Mouse (Mus musculus) limb, embryonic 14.5 days (tissue): ENCODE measurements at regions not wholly inside any gene's neighbourhood (a gene's known extent, or its start where the extent isn't known, plus 50 kb on each side); places are given as distances from the start of the nearest gene placed in this dataset.

ENCODE experiments used
- ATAC-seq: fragments of 200-750 bp; cut with Nextera tagmentation; 2 replicates; pipeline ENCODE4 v1.8.0; 2017; ENCODE audit warnings: low read depth, moderate number of reproducible peaks, moderate TSS enrichment; ENCODE audit not compliant: low FRiP score
- DNase-seq: peaks from one replicate; pipeline ENCODE4 v3.0.0-alpha.2; 2015; ENCODE audit warnings: low spot score
- H3K27ac ChIP-seq: fragments of 300-500 bp; sonication (generic); replicated peaks from 2 replicates; pipeline ENCODE4 v1.5.1; 2014; ENCODE audit warnings: low read depth, mild to moderate bottlenecking, low read length, moderate library complexity, mixed read lengths
- H3K27me3 ChIP-seq: fragments of 300-500 bp; sonication (generic); 2 replicates; pipeline ENCODE4 v1.6.1; 2014; ENCODE audit warnings: low read length, mixed read lengths; ENCODE audit not compliant: control insufficient read depth, insufficient read depth
- H3K36me3 ChIP-seq: fragments of 300-500 bp; sonication (generic); 2 replicates; pipeline ENCODE4 v1.6.1; 2014; ENCODE audit warnings: mild to moderate bottlenecking, low read length, moderate library complexity, mixed read lengths; ENCODE audit not compliant: control insufficient read depth, insufficient read depth
- H3K4me1 ChIP-seq: fragments of 300-500 bp; sonication (generic); 2 replicates; pipeline ENCODE4 v1.6.1; 2014; ENCODE audit warnings: antibody characterized with exemption, low read length, mixed read lengths; ENCODE audit not compliant: control insufficient read depth, insufficient read depth
- H3K4me2 ChIP-seq: fragments of 300-500 bp; sonication (generic); replicated peaks from 2 replicates; pipeline ENCODE4 v1.6.1; 2014; ENCODE audit warnings: low read depth, mild to moderate bottlenecking, low read length, moderate library complexity; ENCODE audit not compliant: severe bottlenecking
- H3K4me3 ChIP-seq: fragments of 300-500 bp; sonication (generic); replicated peaks from 2 replicates; pipeline ENCODE4 v1.5.1; 2014; ENCODE audit warnings: low read length
- H3K9ac ChIP-seq: fragments of 300-500 bp; sonication (generic); 2 replicates; pipeline ENCODE4 v1.6.1; 2014; ENCODE audit warnings: mild to moderate bottlenecking, low read depth, low read length, moderate library complexity; ENCODE audit not compliant: severe bottlenecking
- H3K9me3 ChIP-seq: fragments of 300-500 bp; sonication (generic); 2 replicates; pipeline ENCODE4 v1.6.1; 2016; ENCODE audit warnings: low read length; ENCODE audit not compliant: control insufficient read depth
- POLR2A ChIP-seq: fragments of 200-500 bp; IDR thresholded peaks from 2 replicates; pipeline ENCODE4 v1.8.0; 2012; ENCODE audit warnings: inconsistent platforms, mild to moderate bottlenecking, moderate library complexity, borderline replicate concordance; ENCODE audit not compliant: insufficient read depth, insufficient read length; ENCODE audit errors: extremely low read depth
- WGBS: fragments of 180-500 bp; shearing (Covaris S2); extraction: QIAGEN DNeasy Blood & Tissue Kit; methylation state at CpG from one replicate; pipeline ENCODE4 v1.1.7; 2014; 5-methylcytosine and 5-hydroxymethylcytosine counted together

- Histone ChIP-seq H3K9ac (no peak overlapping the region), H3K4me3 (no peak overlapping the region), H3K36me3 (no peaks in the 10 kb centered on the region), H3K27ac (no peak overlapping the region), H3K4me2 (no peak overlapping the region), H3K9me3 (no peaks in the 10 kb centered on the region), H3K27me3 (no peaks in the 10 kb centered on the region), H3K4me1 (no peaks in the 10 kb centered on the region)
- ATAC-seq = no peak
- no peak for TF ChIP-seq POLR2A
- DNase-seq = no peak
Measured at GRCm38 (mm10) chr4:8361305-8361704, 122.5 kb upstream of the Car8 start.

GRCm38 (mm10) chr4:8357443-8357842 lies 118.6 kb upstream of the Car8 start:
- H3K36me3 ChIP-seq = no peaks in the 10 kb centered on the region
- H3K4me1 ChIP-seq = no peaks in the 10 kb centered on the region
- no peak overlapping the region for H3K4me3 ChIP-seq
- H3K4me2 ChIP-seq = no peak overlapping the region
- TF ChIP-seq POLR2A = no peak
- H3K9me3 ChIP-seq = no peaks in the 10 kb centered on the region
- DNase-seq (no peak), ATAC-seq (no peak)
- WGBS = 94% methylated on average over 1 of the region's 1 CpGs
- H3K27me3 ChIP-seq = no peaks in the 10 kb centered on the region
- H3K9ac ChIP-seq = no peak overlapping the region
- no peak overlapping the region for H3K27ac ChIP-seq

- ATAC-seq (no peak), DNase-seq (no peak)
- H3K27me3 ChIP-seq = no peaks in the 10 kb centered on the region
- H3K36me3 ChIP-seq = no peaks in the 10 kb centered on the region
- no peak overlapping the region for H3K9ac ChIP-seq
- H3K4me3 ChIP-seq = no peak overlapping the region
- no peak overlapping the region for H3K27ac ChIP-seq
- WGBS = 81% methylated on average over 4 of the region's 4 CpGs
- no peak overlapping the region for H3K4me2 ChIP-seq
- TF ChIP-seq POLR2A = no peak
- no peaks in the 10 kb centered on the region for H3K4me1 ChIP-seq
- H3K9me3 ChIP-seq = no peaks in the 10 kb centered on the region
Measured at GRCm38 (mm10) chr4:8341928-8342327, 103.1 kb upstream of the Car8 start.

GRCm38 (mm10) chr4:8309241-8309987 lies 70.6 kb upstream of the Car8 start:
- no peak for DNase-seq
- Histone ChIP-seq H3K4me1 (no peaks in the 10 kb centered on the region), H3K9me3 (no peaks in the 10 kb centered on the region), H3K27ac (no peak overlapping the region), H3K9ac (no peak overlapping the region), H3K4me2 (no peak overlapping the region), H3K27me3 (no peaks in the 10 kb centered on the region), H3K4me3 (no peak overlapping the region), H3K36me3 (no peaks in the 10 kb centered on the region)
- TF ChIP-seq POLR2A = no peak
- no peak for ATAC-seq
- WGBS = 89% methylated on average over 10 of the region's 10 CpGs

- ATAC-seq (no peak), DNase-seq (no peak)
- H3K9ac ChIP-seq = no peak overlapping the region
- no peaks in the 10 kb centered on the region for H3K36me3 ChIP-seq
- no peaks in the 10 kb centered on the region for H3K27me3 ChIP-seq
- no peak overlapping the region for H3K4me2 ChIP-seq
- TF ChIP-seq POLR2A = no peak
- 78% methylated on average over 1 of the region's 1 CpGs for WGBS
- no peak overlapping the region for H3K4me3 ChIP-seq
- no peak overlapping the region for H3K27ac ChIP-seq
- no peaks in the 10 kb centered on the region for H3K9me3 ChIP-seq
- no peaks in the 10 kb centered on the region for H3K4me1 ChIP-seq
Measured at GRCm38 (mm10) chr4:8292563-8292962, 53.7 kb upstream of the Car8 start.
